Mouse (Mus musculus) heart, adult 10 weeks (tissue): ENCODE data around the gene Olfr813. TPM values are rescaled to one million over a fixed set of nuclear protein-coding genes. Genes with fewer than 3 reads are reported as not detected.

Source experiments
- polyA plus RNA-seq: library from polyadenylated mRNA; stranded (reverse); fragments of 350-450 nt; fragmentation: Illumina TruSeq; extraction: RNeasy Lipid Tissue Mini Kit (QIAGEN cat#74804); gene quantifications from one replicate; pipeline ENCODE4 v1.2.3, GENCODE M21; 2014; ENCODE audit warnings: low read depth, low replicate concordance

Olfr813 gene
- polyA plus RNA-seq, result not detected

GRCm38 (mm10) chr10:129855067-129855466, at the start of gene Olfr813:
Olfr813 (plus strand) TSS chr10:129855367.

GRCm38 (mm10) chr10:129845994-129846393, 9.2 kb upstream of the Olfr813 start, which contains the start of gene Olfr812:
Olfr812 (minus strand) TSS chr10:129846094.

GRCm38 (mm10) chr10:129879751-129880150, 24.6 kb downstream of the Olfr813 start, which contains the start of gene Olfr814:
Olfr814 (minus strand) TSS chr10:129879851.

GRCm38 (mm10) chr10:129905767-129906166, 50.6 kb downstream of the Olfr813 start, which contains the start of gene Olfr815:
Olfr815 (minus strand) TSS chr10:129905867.

Other genes with a start within 250 kb of the Olfr813 start
- not detected for gene Olfr796, start 242.8 kb upstream of the Olfr813 start, polyA plus RNA-seq
- not detected for gene Olfr798, start 227.4 kb upstream of the Olfr813 start, polyA plus RNA-seq
- not detected for gene Olfr799, start 217.9 kb upstream of the Olfr813 start, polyA plus RNA-seq
- not detected for gene Olfr800, start 197.7 kb upstream of the Olfr813 start, polyA plus RNA-seq
- gene Olfr801, start 181.5 kb upstream of the Olfr813 start, polyA plus RNA-seq, result not detected
- not detected for gene Olfr802, start 167.2 kb upstream of the Olfr813 start, polyA plus RNA-seq
- gene Olfr803, start 161.1 kb upstream of the Olfr813 start, polyA plus RNA-seq, result not detected
- gene Olfr804, start 152.2 kb upstream of the Olfr813 start, polyA plus RNA-seq, result not detected
- gene Olfr805, start 126.0 kb upstream of the Olfr813 start, polyA plus RNA-seq, result not detected
- gene Olfr806, start 113.4 kb upstream of the Olfr813 start, polyA plus RNA-seq, result not detected
- not detected for gene Olfr807, start 97.6 kb upstream of the Olfr813 start, polyA plus RNA-seq
- not detected for gene Olfr808, start 89.9 kb upstream of the Olfr813 start, polyA plus RNA-seq
- not detected for gene Olfr809, start 80.7 kb upstream of the Olfr813 start, polyA plus RNA-seq
- not detected for gene Olfr810, start 60.5 kb upstream of the Olfr813 start, polyA plus RNA-seq
- gene Olfr811, start 51.0 kb upstream of the Olfr813 start, polyA plus RNA-seq, result not detected
- gene Olfr812, start 9.3 kb upstream of the Olfr813 start, polyA plus RNA-seq, result not detected
- not detected for gene Olfr814, start 24.5 kb downstream of the Olfr813 start, polyA plus RNA-seq
- not detected for gene Olfr815, start 50.5 kb downstream of the Olfr813 start, polyA plus RNA-seq
- not detected for gene Olfr816, start 60.2 kb downstream of the Olfr813 start, polyA plus RNA-seq
- gene Olfr818, start 93.7 kb downstream of the Olfr813 start, polyA plus RNA-seq, result not detected
- not detected for gene Olfr819, start 111.9 kb downstream of the Olfr813 start, polyA plus RNA-seq
- not detected for gene Olfr247, start 120.8 kb downstream of the Olfr813 start, polyA plus RNA-seq
- gene Gm10310, start 129.7 kb downstream of the Olfr813 start, polyA plus RNA-seq, result not detected
- gene Olfr820, start 157.3 kb downstream of the Olfr813 start, polyA plus RNA-seq, result not detected
- gene Olfr821, start 175.0 kb downstream of the Olfr813 start, polyA plus RNA-seq, result not detected
- gene Olfr822, start 215.8 kb downstream of the Olfr813 start, polyA plus RNA-seq, result not detected